Mouse (Mus musculus) CD4-positive helper T cell, adult 2 months (primary cell): Measurements from ENCODE around the gene Fopnl.
A peak's percentile ranks its signal among the peaks of the same experiment; 100 is the strongest.

Source experiments
- DNase-seq: peaks from one replicate; pipeline ENCODE4 v3.0.0-alpha.2; 2012; ENCODE audit warnings: low read depth, missing footprints, low spot score

The Fopnl gene

DNA sequence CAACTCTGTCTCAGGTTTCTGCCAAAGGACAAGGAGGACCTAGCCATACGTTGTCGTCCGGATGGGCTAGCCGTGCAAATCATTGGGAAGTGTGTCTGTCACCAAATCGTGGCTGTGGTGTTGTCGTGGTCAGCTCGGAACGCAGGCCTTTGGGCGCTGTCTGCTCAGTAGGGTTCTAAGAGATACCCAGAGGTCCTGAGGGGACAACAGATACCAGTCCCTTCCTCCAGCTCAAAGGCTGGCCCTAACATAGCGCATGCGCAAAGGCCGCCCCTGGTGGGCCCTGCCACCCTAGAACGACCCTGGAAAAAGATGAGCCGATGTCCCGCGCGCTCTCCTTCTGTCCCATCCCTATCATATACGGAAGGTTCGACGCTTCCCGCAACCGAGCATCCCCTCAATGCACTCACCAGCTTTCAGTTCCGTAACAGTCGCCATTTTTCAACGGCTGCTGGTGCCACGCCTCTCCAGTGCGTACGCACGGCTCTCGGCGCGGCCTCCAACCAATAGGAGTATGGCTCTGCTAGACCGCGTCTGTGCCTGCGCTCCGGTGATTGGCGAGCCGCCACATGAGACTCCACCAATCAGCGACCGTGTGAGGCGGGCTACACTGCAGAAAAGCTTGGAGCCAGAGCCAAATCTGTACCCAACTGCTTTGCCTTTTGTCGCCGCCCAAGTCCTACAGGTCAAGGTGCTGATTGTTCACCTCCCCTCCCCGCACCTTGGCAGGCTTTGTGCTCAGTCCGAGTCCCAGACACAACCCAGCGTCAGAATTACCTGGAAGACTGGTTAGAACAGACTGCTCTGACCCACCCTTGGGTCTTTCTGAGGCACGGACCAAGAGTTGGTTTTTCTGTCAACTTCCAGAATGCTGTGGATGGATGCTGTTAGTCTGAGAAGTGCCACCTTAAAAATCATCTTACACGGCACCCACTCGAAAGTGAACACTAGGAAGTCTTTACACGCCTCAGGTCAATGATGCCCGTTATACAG is at the start of gene Fopnl:
Gene Fopnl (minus strand): TSS at position 522 of the 993 bp plus-strand sequence.
- DNase-seq = peak; percentile 97

DNA sequence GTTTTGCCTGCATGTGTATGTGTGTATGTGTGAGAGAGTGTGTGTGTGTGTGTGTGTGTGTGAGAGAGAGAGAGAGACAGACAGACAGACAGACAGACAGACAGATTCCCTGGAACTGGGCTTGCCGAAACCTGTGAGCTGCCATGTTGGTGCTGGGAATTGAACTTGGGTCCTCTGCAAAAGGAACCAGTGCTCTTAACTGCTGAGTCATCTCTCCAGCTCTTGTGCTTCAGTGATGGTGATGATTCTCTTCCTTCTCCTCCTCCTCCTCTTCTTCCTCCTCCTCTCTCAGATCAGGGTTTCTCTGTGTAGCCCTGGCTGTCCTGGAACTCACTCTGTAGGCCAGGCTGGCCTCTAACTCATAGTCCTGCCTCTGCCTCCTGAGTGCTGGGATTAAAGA is 48.8 kb upstream of the Fopnl start:
- DNase-seq = no peak

DNA sequence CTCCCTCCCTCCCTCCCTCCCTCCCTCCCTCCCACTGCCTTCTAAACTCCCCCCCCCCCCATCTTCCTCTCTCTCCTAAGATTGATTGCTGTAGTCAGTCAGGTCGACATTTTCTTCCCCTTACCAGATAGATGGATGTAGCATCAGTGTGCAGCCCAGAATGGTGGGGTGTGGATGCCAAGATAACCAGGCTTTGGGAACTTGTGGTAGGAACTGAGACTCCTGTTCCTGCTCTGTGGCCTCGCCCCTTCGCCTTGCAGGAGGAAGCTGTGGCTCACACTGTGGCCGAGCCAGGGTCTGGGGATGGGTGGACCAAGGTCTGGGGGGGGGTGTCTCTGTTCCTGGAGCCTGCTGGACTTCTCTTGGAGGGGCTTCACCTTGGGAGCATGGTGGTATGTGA is 48.3 kb upstream of the Fopnl start:
- no peak for DNase-seq

DNA sequence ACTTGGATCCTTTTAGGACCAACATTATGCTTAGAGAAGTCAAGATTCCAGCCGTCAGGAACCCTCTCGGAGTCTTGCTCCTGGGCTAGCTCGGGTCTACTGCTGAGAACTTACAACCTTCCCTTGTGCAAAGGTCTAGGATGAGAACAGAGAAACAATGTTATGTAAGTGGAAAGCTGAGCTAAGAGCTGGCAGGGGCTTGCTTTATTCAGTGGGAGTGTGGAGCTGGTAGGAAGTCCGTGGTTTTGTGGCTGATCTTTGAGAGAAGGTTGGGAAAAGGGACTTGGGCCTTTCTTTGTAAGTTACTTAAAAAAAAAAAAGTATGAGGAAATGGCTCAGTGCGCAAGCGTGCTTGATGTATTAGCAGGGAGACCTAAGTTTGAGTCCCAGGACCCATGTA is 46.9 kb upstream of the Fopnl start:
- DNase-seq = no peak

DNA sequence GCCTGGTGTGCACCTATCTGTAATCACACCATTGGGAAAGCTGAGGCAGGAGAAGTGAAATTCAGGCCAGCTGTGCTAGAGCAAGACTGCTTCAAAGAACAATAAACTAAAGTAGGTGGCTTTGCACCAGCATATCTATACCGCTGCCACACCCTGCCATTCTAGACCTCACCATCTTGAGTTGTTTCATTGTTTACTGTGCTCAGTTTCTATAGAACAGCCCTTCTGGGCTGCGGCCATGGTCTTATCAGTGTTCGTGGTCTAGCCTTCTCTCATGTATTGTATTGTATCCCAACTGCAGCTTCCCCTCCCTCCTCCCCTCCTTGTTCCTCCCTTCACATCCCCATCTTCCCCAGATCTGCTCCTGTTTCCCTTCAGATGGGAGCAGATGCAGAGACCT is 46.3 kb upstream of the Fopnl start:
- no peak for DNase-seq

DNA sequence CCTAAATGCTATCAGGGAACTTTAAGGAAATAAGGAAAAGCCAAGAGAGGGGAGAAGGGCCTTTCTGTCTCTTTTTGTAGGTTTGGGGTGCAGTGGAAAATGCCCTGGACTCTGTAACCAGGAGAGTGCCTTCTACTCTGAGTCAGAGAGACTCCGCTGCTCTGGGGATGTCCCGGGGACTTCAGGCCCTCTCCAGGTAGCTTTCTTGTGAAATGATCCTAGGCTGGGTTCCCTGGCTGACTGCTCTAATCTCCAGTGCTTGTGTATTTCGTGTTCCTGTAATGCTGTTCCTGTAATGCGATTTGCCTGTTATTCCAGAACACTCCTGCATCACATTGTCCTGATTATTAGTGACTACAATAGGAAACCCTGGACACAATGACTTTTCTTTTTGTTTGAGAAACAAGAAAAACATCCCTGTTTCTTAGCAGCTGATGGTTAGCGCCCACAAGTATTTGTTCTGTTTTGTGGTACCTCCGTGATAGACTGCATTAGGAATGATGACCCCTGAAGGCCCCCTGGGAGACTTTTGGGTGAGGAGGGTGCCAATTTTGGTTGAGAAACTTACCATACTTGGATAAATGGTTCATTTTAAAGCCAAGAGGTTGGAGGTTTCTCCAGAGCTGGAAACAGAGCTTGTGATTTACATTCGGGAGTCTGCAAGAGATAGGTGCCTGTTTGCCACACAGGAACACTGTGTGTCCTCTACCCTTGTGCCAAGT is 45.1 kb upstream of the Fopnl start:
- DNase-seq = peak; percentile 58

DNA sequence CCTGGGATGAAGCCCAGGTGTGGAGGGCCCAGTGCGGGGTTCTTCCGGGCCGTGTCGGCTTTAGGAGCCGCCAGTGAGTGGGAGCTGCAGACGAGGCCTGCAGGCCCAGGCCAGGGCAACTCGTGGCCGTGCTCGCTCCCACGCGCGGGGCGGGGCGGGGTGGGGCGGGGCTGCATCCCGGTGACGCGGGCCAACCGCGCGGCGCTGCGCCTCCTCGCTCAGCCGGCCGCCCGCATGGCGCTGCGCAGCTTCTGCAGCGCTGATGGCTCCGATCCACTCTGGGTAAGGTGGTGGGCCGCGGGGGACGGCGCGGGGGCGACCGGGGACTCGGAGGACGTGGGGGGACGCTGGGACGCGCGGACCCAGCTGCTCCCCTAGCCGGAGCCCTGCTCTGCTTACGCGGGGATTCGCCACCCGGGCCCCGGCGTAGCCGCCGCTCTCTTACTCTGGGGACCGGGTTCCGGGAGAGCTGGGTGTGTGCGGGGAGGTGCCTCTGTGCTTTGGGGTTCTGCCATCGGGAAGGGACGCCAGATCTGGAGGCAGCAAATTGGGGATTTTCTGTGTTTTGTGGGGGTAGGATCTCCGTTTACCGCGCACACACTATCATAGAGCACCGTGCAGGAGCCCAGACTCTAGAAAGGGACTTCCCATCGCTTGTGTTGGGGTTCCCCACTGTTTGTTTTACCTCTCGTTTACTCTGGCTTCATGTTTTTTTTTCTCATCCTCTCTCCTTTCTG is 44.3 kb upstream of the Fopnl start, which contains the start of gene Abcc1:
Gene Abcc1 (plus strand): TSS at position 197 of the 737 bp plus-strand sequence.
- peak; percentile 88 for DNase-seq

DNA sequence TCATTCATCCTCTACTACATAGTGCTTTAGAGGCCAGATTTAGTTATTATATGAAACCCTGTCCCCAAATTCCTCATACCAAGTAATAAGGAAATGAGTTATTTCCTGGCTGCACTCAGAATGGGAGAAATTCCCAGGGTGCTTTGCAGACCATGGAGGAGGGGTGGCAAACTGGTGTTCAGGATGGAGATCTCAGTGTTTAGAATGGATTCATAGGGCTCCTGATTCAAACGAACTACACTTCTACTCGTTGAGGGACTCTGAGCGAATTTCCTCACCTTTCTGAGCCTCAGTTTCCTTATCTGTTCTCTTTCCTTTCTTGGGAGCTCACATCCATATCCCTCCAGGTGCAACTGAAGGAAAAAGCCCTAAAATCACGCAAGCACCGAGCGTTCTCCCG is 43.7 kb upstream of the Fopnl start:
- no peak for DNase-seq

DNA sequence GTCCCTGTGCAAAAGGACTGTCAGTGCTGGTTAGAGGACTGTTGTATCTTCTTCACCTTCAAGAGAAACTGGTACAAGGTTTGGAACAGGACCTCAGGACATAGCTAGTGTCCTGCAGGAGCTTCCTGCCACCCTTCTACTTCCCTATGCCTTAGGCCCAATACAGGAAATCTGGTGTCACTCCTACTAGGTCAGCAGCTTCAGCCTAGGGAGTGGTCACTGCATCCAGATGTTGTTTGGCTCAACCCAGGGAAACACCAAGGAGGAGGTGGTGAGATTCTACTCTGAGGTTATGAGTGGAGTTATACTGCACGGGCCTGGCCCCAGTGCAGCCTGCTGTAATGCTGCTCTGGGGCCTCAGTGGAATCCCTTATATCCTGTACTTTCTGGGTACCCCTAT is 41.3 kb upstream of the Fopnl start:
- DNase-seq = no peak

DNA sequence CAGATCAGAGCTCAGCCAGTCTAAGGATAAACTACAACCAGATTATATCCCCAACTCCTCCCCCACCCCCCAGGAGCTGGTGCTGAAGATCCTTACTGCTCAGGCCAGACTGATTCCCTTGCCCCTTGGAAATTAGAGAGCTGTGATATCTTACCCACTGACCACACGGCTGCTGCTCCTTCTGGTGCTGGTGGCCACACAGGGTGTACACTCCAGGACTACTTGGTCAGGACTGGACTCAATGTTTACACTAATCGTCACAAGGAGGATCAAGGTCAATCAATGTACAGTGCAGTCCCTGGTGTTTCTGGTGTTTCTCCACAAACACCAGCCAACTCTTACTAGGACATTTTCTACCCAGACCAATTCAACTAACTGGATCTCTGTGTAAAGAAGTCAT is 40.7 kb upstream of the Fopnl start:
- DNase-seq = no peak

DNA sequence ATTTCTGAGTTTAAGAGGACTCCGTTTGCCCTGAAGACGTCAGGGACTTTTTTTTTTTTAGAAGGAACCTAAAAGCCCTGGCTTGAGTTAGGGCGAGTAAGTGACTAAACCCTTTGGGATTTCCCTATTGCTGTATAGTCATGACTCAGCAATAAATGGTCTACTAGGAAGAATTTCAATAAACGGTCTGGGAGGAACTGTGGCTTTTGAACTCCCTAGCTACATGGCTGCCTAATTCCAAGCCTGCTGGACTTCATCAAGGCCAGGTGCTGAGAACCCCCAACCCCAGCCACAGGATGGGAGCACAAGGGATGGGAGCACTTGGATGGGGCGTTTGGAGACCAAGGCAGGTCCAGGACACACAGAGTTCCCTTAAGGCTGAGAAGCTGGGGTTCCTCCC is 35.5 kb upstream of the Fopnl start:
- DNase-seq = no peak

DNA sequence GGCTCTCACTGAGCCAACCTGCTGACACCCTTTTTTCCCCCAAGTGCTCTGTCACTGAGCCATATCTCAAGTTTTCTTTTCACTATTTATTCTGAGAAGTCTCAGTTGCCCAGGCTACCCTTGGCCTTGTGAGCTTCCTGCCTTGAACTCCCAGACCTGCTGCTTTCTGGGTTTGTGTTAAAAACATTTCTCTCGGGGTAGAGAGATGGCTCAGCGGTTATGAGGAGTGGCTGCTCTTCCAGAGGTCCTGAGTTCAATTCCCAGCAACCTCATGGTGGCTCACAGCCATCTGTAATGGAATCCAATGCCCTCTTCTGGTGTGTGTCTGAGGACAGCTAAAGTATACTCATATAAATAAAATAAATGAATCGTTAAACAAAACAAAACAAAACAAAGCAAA is 35.0 kb upstream of the Fopnl start:
- DNase-seq = no peak

DNA sequence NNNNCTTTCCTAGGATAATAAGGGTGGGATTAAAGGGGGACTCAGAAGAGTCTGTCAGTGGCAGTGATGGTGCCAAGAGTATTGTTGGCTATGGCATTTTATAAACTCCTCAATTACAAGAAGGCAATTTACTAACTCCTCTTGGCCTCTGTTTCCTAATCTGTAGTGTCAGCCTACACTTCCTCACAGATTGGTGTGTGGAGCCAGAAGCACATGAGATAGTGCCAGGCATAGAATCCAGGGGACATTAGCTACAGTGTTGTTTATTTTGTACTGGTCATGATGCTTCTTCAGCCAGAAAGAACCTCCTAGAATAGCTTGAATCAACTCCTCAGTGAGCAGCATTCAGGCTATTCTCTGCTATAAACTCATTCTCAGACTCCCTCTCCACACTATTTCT is 34.4 kb upstream of the Fopnl start:
- DNase-seq = no peak

DNA sequence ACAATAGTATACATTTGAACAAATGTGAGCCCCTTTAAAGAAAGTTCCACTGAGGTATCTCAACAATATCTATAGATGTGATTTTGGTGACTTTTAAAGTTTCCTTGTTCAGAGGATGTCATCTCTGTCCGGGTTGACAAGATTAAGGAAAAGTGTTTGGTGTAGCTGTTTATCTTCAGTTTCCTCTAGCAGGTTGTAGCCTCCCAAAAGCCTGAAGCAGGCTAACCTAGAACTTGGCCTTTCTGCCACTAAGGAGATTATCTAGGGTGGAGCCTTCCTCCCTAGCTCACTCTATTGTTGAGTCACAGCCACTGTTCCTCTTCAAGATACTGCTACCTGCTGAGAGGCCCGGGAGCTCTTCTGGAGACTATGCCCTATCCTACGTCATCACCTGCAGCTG is 27.8 kb upstream of the Fopnl start:
- DNase-seq = no peak

DNA sequence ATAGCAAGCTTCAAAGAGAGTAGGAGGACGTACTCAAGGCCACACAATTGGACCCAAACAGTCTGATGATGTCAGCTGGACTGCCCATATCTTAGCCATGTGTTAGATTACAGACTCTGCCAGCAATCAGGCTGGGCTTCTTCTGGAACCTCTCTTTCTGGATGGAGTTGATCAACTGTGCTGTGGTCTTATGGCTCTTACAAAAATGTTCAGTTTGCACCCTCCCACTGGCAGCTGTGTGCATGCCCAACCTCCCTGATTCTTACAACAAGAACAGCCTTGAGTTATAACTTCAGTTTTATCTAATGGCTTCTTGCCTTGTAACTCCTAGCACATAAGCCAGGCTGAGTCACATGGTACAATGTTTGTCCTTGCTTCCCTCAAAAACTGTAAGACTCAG is 11.0 kb upstream of the Fopnl start:
- no peak for DNase-seq

DNA sequence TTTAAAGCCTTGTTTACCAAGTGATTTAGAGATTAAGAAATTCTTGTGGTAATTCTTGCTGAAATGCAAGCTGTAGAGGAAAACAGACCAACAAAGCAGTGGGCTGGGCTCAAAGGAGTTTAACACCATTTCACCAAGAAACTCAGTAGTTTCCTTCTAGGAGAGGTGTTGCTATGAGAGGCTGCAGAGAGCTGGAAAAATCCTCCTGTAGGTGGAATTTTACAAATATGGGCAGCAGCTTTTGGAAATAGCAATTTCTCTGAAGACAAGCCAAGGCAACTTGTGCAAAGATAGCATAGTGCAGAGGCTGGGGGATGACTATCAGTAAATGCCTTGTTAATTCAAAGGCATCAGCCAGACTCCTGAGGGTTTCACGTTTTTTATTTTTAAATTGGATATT is 3.3 kb upstream of the Fopnl start:
- DNase-seq = no peak

DNA sequence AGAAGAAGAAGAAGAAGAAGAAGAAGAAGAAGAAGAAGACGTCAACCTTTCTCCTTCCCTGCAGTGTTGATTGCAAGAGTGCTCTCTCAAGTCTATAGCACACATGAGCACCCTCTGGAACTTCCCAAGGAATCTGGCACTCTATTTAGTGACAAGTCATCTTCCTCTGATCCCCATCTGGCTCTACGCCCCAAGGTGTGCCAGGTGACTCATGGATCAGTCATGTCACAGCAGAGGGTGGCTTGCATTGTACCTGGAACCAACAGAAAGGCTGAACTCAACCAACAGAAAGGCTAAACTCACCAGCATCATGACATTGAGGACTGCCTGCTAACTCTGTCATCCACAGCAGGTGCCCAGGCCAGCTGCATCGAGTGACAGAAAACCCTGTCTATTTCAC is 2.5 kb upstream of the Fopnl start:
- no peak for DNase-seq

DNA sequence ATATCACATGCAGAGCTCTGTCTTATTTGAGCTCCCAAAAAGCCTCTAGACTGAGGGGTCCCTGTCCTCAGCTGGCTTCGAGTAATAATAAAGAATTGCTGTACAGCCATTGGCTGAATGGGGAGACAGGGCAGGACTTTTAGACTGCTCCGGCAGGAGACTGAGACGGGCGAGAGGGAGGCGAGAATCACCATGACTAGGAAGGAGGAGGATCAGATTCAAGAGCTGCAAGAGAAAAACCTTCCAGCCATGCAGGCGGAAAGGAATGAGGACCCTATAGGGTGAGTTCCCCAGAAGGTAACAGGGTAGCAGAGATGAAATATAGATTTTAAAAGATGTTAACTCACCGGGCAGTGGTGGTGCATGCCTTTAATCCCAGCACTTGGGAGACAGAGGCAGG is 4.3 kb downstream of the Fopnl start:
- DNase-seq = no peak

DNA sequence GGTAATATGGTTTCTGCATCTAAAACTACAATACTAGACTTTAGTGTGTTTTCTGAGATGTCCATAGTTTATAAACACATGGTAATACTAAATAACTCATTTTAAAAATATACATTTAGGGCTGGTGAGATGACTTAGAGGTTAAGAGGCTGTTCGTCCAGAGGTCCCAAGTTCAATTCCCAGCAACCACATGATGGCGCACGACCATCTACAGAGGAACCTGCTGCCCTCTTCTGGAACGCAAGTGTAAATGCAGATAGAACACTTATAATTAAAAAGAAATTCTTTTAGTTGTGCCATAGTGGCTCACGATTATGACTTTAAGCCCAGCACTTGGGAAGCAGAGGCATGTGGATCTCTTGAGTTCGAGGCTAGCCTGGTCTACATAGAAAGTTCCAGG is 5.8 kb downstream of the Fopnl start:
- peak; percentile 71 for DNase-seq

DNA sequence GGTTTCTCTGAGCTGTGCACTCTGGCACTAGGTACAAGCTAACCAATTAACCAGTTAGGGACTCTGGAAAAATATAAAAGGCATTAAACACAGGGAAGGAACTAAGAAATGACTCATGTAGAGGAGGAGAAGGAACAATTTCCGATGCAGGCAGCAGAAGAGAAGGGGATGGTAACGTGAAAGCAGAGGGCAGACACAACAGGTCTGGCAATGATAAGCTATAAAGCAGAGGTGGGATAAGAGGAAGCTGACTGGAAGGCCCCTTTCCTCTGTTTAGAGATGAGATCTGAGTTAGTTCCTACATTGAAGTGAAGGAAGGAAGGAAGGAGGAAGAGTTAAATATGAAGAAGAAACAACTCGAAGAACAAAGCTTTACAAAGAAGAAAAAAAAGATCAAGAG is 7.4 kb downstream of the Fopnl start:
- no peak for DNase-seq

DNA sequence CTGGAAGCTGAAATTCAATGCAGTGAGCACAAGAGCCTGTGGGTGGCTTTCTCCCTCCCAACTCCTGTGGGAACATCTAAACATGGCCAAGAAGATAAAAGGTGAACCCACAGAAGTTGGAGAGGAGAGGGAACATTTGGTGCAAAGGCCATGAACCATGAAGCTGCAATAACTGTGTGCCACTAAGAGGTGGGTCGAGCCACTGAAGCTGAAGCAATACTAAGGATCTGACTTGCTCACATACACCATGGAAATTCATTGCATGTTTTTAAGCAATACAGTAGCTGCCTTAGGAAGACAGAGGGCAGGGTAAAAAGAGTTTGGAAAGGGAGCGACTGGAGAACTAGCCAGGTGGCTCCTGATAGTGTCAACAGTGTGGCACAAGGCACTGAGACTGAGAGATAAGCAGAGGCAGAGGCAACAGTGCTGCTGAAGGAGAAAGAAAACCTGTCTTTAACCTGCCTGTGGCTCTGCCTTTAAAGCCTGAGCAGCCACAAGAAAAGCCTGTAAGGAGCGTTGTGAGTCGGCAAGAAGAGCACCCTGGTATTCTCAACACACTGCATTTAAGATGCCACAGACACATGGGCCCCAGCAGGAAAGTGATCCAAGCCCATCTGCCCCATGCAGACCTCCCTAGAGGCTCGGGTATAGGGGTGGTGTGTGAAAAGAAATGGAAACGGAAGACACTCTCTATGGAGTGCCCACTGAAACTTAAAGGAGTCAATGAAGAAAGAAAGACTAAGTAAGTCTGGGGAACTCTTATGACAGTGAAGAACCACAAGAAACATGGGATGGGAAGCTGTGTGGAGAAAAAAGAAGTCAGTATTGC is 8.7 kb downstream of the Fopnl start:
- DNase-seq = no peak
